Mouse (Mus musculus) midbrain, embryonic 11.5 days (tissue): Measurements from ENCODE around the gene Cbx4. TPM values are rescaled to one million over a fixed set of nuclear protein-coding genes. Genes with fewer than 3 reads are reported as not detected.

ENCODE experiments used
- ATAC-seq: fragments of 200-750 bp; cut with Nextera tagmentation; 2 replicates; pipeline ENCODE4 v1.8.0; 2017; ENCODE audit warnings: moderate TSS enrichment, moderate library complexity; ENCODE audit not compliant: low FRiP score
- DNase-seq: peaks from one replicate; pipeline ENCODE4 v3.0.0; 2015; ENCODE audit warnings: low spot score; ENCODE audit errors: missing footprints
- H3K27ac ChIP-seq: fragments of 300-500 bp; sonication (generic); 2 replicates; pipeline ENCODE4 v1.5.1; 2014; ENCODE audit warnings: low read depth, low read length
- H3K27me3 ChIP-seq: fragments of 300-500 bp; sonication (generic); 2 replicates; pipeline ENCODE4 v1.6.1; 2014; ENCODE audit warnings: mild to moderate bottlenecking, low read length, moderate library complexity, mixed read lengths; ENCODE audit not compliant: control insufficient read depth, insufficient read depth
- H3K36me3 ChIP-seq: fragments of 300-500 bp; sonication (generic); 2 replicates; pipeline ENCODE4 v1.6.1; 2014; ENCODE audit warnings: mild to moderate bottlenecking, low read length, moderate library complexity, mixed read lengths; ENCODE audit not compliant: control insufficient read depth, insufficient read depth
- H3K4me1 ChIP-seq: fragments of 300-500 bp; sonication (generic); 2 replicates; pipeline ENCODE4 v1.6.1; 2014; ENCODE audit warnings: low read length; ENCODE audit not compliant: control insufficient read depth, insufficient read depth
- H3K4me2 ChIP-seq: fragments of 300-500 bp; sonication (generic); 2 replicates; pipeline ENCODE4 v1.6.1; 2014; ENCODE audit warnings: mild to moderate bottlenecking, moderate library complexity
- H3K4me3 ChIP-seq: fragments of 300-500 bp; sonication (generic); 2 replicates; pipeline ENCODE4 v1.5.1; 2014; ENCODE audit warnings: low read depth, low read length
- H3K9ac ChIP-seq: fragments of 300-500 bp; sonication (generic); 2 replicates; pipeline ENCODE4 v1.6.1; 2014; ENCODE audit warnings: low read length
- H3K9me3 ChIP-seq: fragments of 300-500 bp; sonication (generic); 2 replicates; pipeline ENCODE4 v1.6.1; 2016; ENCODE audit warnings: low read length; ENCODE audit not compliant: control insufficient read depth
- WGBS: fragments of 180-500 bp; shearing (Covaris S2); extraction: QIAGEN DNeasy Blood & Tissue Kit; methylation state at CpG from one replicate; pipeline ENCODE4 v1.1.7; 2014; 5-methylcytosine and 5-hydroxymethylcytosine counted together
- polyA plus RNA-seq: library from polyadenylated mRNA; unstranded; fragments of >200 nt; fragmentation: Nextera tagmentation; extraction: Ambion mirVana; gene quantifications from 2 replicates; pipeline ENCODE4 v1.2.1, GENCODE M21; 2014

The Cbx4 gene
- polyA plus RNA-seq, 1 experiment from 2014 or later, result 6.3 TPM

DNA sequence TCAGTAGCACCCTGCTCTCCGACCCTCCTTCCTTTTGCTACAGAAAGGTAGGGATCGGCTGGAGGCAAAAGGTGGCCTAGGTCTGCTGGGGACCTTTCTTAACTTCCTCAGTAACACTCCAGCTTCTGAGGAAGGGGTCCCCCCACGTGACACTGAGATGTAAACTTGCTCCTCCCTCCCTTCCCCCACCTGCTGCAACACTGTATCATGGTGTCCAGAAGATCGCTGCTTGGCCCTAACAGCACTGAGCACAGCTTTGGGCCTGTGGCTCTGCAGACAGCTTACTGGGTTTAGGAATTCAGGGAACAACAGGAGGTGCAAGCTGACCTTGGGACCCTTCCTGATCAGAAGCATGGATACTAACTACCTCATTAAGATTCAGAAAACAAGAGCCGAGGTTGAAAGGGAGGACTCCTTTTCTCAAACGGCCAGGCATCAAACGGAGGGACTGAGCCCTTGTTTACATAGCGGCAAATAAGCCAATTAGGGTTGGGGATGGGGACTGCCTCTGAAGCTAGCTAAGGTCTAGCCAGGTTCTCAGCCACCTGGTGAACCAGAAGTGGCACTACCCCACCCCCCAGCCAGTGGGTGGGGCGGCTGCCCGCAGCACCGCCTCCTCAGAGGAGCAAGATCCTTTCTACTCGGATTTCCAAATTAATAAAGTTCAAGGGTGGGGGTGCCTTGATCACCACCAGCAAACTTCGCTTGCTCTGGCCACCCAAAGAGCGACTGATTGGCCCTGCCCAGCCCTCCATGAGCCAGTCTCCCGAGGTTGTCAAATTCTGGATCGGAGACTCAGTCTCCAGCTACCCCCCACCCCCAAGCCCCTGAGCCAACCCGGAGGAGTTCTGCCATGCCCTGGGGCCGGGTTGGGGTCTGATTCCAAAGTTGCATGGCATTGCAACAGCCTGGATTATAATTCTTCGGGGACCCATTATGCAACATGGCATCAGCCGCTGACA is 3.1 kb downstream of the Cbx4 start:
- Histone ChIP-seq H3K9ac (peak overlapping the region; percentile 10; the same call in 1 of the 2 replicates), H3K36me3 (0 out of 2 replicates have a peak, but pooled peaks cover 2% of the 10 kb centered on the region), H3K4me2 (peak overlapping the region; percentile 8; the same call in 1 of the 2 replicates), H3K27ac (no peak overlapping the region), H3K4me3 (no peak overlapping the region; the same call in 1 of the 2 replicates), H3K9me3 (no peaks in the 10 kb centered on the region), H3K4me1 (peaks cover 61% of the 10 kb centered on the region), H3K27me3 (peaks cover 68% of the 10 kb centered on the region)
- DNase-seq (peak; percentile 91), ATAC-seq (no peak)
- WGBS, result 5% methylated on average over 20 of the region's 20 CpGs

DNA sequence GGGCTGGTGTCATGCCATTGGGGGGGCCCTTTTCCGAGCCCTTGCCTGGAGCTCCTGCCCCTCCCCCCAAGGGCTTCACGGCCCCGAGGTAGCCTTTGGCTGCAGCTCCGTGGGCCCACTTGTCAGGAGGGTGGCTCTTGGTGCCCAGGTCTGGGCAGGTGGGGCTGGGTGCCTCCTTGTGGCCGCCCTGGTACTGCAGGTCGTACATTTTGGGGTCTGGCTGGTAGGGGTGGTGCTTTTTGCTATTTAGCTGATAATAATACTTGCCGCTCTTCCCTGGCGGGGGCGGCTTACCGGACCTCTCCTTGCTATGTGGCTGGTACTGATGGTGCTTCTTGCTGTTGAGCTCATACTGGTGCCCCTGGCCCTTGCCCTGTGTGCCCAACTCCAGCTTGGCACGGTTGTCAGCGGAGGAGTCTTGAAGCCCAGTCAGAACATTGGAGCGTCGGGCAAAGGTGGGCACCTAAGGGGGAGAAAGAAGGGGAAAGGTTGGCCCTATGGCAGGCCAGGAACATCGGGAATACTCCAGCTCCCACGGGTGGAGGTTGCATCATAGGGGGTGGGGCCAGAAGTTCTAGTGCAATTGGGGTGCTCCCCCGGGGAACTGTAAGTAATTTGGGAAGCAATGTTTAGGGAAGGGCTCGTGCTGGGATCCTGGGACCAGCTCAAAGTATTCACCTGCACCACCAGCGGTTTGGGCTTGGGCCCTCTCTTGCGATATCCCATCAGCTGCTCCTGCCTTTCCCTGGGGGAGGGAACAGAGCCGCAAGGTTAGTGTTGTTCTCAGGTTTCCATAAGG is 4.0 kb downstream of the Cbx4 start:
- Histone ChIP-seq H3K27me3 (peaks cover 59% of the 10 kb centered on the region), H3K4me3 (peak overlapping the region; percentile 11; the same call in 1 of the 2 replicates), H3K4me2 (no peak overlapping the region), H3K9ac (no peak overlapping the region), H3K27ac (no peak overlapping the region), H3K9me3 (no peaks in the 10 kb centered on the region), H3K4me1 (peaks cover 60% of the 10 kb centered on the region), H3K36me3 (0 out of 2 replicates have a peak, but pooled peaks cover 2% of the 10 kb centered on the region)
- 10% methylated on average over 21 of the region's 21 CpGs for WGBS
- ATAC-seq (no peak), DNase-seq (peak; percentile 86)

- Histone ChIP-seq H3K9me3 (no peaks in the 10 kb centered on the region), H3K4me3 (peak overlapping the region; percentile 11; the same call in 1 of the 2 replicates), H3K27me3 (peaks cover 52% of the 10 kb centered on the region), H3K4me1 (peaks cover 58% of the 10 kb centered on the region), H3K36me3 (0 out of 2 replicates have a peak, but pooled peaks cover 2% of the 10 kb centered on the region), H3K27ac (no peak overlapping the region), H3K9ac (no peak overlapping the region), H3K4me2 (no peak overlapping the region)
- ATAC-seq (no peak), DNase-seq (peak; percentile 94)
- 10% methylated on average over 47 of the region's 47 CpGs for WGBS
Observed at GRCm38 (mm10) chr11:119081148-119081838, 4.7 kb downstream of the Cbx4 start.

DNA sequence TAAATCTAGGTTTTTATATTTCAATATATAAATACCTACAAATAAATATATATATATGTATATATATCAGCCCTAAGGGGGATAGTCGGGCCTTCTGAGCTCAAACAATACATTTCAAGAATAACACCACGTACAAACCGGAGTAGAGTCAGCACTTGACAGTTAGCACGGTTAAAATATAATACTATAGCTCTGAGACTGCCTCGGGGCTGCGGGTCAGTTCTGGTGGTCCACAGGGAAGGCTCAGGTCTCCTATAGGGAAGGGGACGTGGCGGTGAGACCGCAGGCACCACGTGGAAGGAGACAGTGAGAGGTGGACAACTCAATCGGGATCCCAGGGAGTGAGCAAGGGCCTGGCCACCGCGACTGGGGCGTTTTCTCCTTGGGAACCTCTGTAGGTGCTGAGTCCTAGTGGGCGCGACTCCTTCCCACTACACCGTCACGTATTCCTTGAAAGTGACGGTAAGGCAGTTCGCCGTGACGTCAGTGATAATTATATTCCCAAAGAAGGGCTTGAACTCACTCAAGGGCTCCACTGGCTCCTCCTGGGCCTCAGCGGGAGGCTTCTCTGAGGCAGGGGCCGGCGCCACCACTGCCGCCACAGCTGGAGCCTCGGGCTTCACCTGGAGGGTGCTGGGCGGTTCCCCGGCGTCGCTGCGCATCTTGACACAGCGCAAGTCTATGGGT is 5.4 kb downstream of the Cbx4 start:
- peak; percentile 93 for DNase-seq
- H3K27me3 ChIP-seq, result peaks cover 51% of the 10 kb centered on the region

GRCm38 (mm10) chr11:119079445-119079837 is 6.6 kb downstream of the Cbx4 start:
- Histone ChIP-seq H3K4me2 (peak overlapping the region; percentile 30), H3K27me3 (peaks cover 51% of the 10 kb centered on the region), H3K27ac (no peak overlapping the region; the same call in 1 of the 2 replicates), H3K4me3 (no peak overlapping the region), H3K4me1 (peaks cover 53% of the 10 kb centered on the region), H3K36me3 (0 out of 2 replicates have a peak, but pooled peaks cover 2% of the 10 kb centered on the region), H3K9me3 (no peaks in the 10 kb centered on the region), H3K9ac (peak overlapping the region; percentile 41)
- 14% methylated on average over 7 of the region's 7 CpGs for WGBS
- no peak for DNase-seq
- peak; percentile 15; the same call in 1 of the 2 replicates for ATAC-seq

More for the DNA sequence above, 5.4 kb downstream of the Cbx4 start:
- ATAC-seq, result no peak
- H3K36me3 ChIP-seq, result 0 out of 2 replicates have a peak, but pooled peaks cover 2% of the 10 kb centered on the region
- no peak overlapping the region for H3K4me2 ChIP-seq
- peaks cover 57% of the 10 kb centered on the region for H3K4me1 ChIP-seq
- H3K9ac ChIP-seq, result no peak overlapping the region
- no peak overlapping the region for H3K27ac ChIP-seq
- H3K9me3 ChIP-seq, result no peaks in the 10 kb centered on the region
- 9% methylated on average over 33 of the region's 33 CpGs for WGBS
- peak overlapping the region; percentile 11; the same call in 1 of the 2 replicates for H3K4me3 ChIP-seq

- WGBS, result 1% methylated on average over 25 of the region's 27 CpGs
- no peaks in the 10 kb centered on the region for H3K9me3 ChIP-seq
- DNase-seq (peak; percentile 95), ATAC-seq (peak; percentile 71)
- H3K4me1 ChIP-seq, result peaks cover 48% of the 10 kb centered on the region
- peaks cover 46% of the 10 kb centered on the region for H3K27me3 ChIP-seq
- peak overlapping the region; percentile 30 for H3K4me2 ChIP-seq
- H3K36me3 ChIP-seq, result 0 out of 2 replicates have a peak, but pooled peaks cover 2% of the 10 kb centered on the region
- peak overlapping the region; percentile 41 for H3K9ac ChIP-seq
- H3K4me3 ChIP-seq, result no peak overlapping the region
- peak overlapping the region; percentile 4; the same call in 1 of the 2 replicates for H3K27ac ChIP-seq
Observed at GRCm38 (mm10) chr11:119078691-119079444, 7.2 kb downstream of the Cbx4 start.

DNA sequence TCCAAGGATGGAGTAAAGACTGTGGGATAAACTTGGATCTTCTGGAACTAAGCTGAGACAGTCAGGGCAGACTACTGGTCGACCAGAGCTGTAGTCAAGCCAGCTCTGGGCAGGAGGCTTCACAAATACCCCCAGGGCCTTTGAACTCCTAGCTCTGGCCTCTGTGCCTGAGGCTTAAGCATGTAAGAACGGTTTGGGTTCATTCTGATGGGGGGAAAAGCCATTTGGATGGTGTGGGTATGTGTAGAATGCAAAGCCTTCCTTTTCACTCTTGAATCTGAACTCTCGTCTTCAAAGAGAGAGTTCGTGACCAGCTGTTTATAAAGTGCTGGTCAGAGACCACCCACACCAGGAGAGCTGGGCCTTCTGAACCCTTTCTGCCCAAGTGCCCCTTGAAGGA is 8.3 kb downstream of the Cbx4 start:
- no peak overlapping the region for H3K27ac ChIP-seq
- WGBS, result 74% methylated on average over 4 of the region's 4 CpGs
- H3K9ac ChIP-seq, result no peak overlapping the region

More for the DNA sequence above, 8.3 kb downstream of the Cbx4 start:
- Histone ChIP-seq H3K9me3 (no peaks in the 10 kb centered on the region), H3K4me3 (no peak overlapping the region), H3K4me2 (no peak overlapping the region), H3K4me1 (peaks cover 37% of the 10 kb centered on the region), H3K36me3 (0 out of 2 replicates have a peak, but pooled peaks cover 2% of the 10 kb centered on the region), H3K27me3 (peaks cover 35% of the 10 kb centered on the region)
- ATAC-seq (no peak), DNase-seq (peak; percentile 87)
